Mouse (Mus musculus): Measurements from ENCODE around the gene Hist3h2a.

GRCm38 (mm10) chr11:58965001-58965760 is 10.7 kb downstream of the Hist3h2a start:
- TF ChIP-seq MAFK (IDR thresholded peaks at IDR 0.05; ENCODE audit: insufficient read depth, low read depth, low read length) = no peak
- no peak for TF ChIP-seq CHD2 (IDR thresholded peaks at IDR 0.05; ENCODE audit: low read depth, low read length)
- no peak for TF ChIP-seq ZNF384 (IDR thresholded peaks at IDR 0.05; ENCODE audit: low read depth, low read length)

Measured in ES-E14 (cell line).